Mouse (Mus musculus): ENCODE measurements around the gene Yjefn3.

Gene Yjefn3

DNA sequence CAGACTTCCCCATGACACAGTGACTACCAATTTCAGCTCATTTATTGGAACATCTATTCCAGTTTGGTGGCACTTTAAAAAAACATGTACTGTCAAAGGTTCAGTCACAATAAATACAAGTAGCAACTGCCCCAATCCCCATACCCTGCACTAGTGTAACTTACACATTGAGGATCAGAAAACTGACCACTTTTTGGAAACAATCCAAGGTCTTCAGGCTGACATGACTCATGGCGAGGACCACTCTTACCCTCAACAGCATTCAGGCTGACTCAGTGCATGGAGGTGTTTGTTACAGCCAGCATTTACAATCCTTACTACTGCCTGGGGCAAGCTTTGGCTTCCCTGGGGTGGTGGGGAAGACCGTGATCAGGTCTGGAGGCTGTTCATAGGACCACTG is 4.6 kb upstream of the Yjefn3 start:
- no peak for DNase-seq (ENCODE audit: low spot score)

GRCm38 (mm10) chr8:69906260-69906659 is 3.7 kb upstream of the Yjefn3 start:
- DNase-seq (ENCODE audit: low spot score), result no peak

GRCm38 (mm10) chr8:69904096-69904495 is 1.6 kb upstream of the Yjefn3 start:
- no peak for DNase-seq (ENCODE audit: low spot score)

DNA sequence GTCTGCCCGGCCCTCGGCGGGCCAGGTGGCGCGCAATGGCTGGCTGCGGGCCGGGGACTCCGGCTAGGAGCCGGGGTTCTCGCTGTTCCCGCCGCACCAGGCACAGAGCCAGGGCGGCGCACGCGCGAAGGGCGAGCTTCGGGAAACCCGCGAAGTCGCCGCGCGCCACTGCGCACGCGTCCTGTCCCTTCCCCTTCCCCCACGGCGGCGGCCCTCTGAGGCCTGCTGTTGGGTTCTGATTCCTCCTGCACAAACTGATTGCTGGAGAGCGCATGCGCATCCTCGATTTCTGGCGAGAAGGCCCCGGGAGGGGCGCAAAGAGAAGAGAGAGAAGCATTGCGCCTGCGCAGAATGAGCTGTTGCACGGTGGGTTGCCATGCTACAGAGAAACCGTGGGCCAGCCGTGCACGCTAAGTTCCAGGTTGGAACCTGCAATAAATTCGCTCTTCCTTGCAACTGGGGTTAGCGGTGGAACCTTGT is 591 bp upstream of the Yjefn3 start:
- peak; percentile 92 for DNase-seq (ENCODE audit: low spot score)

- peak; percentile 96 for DNase-seq (ENCODE audit: low spot score)
Measured at GRCm38 (mm10) chr8:69901484-69902162, 889 bp downstream of the Yjefn3 start.

DNA sequence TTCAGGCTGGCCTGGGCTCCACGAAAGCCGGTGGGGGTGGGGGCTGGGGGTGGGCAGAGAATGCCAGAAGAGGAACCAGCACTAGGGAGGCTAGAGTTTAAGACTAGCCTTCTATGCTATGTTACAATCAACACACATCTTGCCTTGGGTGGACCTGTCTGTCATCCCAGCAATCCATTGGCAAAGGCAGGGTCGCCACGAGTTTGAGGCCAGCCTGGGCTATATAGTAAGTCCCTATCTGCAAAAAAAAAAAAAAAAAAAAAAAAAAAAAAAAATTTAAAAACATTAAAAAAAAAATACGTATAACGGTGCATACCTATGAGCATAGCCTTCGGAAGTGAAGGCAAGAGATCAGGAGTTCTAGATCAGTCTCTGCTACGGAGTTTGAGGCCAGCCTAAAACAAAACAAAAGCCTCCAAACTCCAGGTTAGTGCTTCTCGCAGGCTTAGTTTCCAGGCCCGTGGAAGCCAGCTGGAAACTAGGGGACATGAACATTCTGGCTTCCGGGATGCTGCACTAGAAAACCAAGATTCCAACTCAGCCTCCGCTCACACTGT is 1.5 kb downstream of the Yjefn3 start:
- no peak for DNase-seq (ENCODE audit: low spot score)

DNA sequence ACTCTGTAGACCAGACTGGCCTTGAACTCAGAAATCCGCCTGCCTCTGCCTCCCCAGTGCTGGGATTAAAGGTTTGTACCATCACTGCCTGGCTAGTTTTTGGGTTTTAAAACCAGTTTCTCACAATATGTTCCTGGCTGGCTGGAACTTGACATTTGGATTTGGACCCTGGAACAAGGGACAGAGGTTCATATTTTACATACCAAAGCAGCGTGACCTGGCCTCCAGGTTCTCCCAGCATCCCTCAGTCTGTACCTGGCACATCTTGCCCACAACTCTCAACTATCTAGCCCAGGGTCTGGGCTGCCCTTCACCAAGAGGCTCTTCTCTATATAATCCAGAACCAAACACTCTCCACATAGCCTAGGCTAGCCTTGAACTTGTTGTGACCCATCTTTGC is 2.6 kb downstream of the Yjefn3 start:
- DNase-seq (ENCODE audit: low spot score), result no peak

GRCm38 (mm10) chr8:69897857-69898256 is 4.7 kb downstream of the Yjefn3 start:
- no peak for DNase-seq (ENCODE audit: low spot score)

DNA sequence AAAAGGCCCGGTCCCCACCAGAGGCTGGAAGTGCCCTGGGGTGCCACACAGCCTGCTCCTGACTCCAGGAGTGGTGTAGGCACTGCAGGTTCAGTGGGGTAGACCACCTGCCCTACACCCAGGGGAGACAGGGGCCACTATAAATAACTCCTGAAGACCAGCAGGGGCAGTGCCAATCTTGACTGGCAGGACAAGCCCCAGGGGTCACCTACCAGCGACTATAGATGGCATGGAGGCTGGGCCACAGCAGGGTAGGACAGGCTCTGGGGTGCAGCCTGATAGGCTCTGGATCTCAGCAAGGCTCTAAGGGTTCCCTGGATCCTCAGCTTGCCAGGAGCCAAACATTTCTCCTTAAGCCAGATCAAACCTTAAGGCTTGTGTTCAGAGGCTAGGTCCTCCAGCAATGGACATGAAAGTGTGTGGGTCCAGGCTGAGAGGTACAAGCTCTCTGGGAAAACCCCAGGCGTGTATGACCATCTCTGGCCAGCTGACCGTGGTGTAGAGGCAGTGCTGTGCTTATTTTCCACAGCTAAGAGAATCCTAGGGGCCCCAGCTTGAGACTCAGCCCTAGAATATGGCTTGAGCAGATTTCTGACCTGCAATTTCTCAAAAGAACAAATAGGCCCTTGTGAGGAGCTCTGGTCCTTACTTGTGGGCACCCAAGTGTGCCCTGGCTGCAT is 6.6 kb downstream of the Yjefn3 start:
- no peak for DNase-seq (ENCODE audit: low spot score)

DNA sequence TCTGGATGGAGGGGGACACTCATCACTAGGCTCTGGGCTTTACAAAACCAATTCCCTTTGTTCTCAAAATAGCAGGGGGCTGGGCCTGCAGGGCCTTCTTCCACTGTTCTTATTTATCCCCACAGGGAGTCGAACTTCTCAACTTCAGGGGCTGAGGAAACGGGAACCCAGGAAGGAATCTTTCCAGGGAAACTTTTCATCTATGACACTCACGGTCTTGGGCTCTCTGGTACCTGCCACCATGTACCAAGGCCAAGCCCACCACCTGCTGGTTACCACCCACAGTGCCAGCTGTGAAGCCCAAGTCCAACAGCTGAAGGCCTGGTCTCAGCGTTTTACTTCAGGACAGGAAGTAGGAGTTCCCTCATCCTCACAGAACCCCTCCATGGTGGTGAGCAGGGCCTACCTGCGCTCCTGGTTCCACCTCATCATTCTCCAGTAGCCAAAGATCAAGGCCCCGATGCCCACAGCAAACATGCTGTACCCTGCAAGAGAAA is 7.6 kb downstream of the Yjefn3 start:
- DNase-seq (ENCODE audit: low spot score), result no peak

DNA sequence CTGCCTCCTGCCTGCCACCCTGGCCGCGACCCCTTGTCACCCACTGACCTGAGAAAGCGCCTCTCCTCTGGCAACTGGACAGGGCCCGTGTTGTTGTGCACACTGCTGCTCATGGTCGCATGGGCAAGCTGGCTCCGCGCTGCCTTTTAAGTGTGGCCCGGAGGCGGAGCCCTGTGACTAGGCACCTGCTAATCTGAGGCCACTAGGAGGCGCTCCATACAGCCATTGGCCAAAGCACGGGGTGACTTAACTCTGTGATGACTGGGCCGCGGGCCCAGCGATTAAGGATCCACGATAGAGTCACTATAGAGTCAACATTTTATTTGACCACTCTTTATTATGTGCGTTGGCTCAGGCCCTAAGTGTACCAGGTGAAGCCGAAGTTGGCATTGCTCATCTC is 8.6 kb downstream of the Yjefn3 start:
- no peak for DNase-seq (ENCODE audit: low spot score)

DNA sequence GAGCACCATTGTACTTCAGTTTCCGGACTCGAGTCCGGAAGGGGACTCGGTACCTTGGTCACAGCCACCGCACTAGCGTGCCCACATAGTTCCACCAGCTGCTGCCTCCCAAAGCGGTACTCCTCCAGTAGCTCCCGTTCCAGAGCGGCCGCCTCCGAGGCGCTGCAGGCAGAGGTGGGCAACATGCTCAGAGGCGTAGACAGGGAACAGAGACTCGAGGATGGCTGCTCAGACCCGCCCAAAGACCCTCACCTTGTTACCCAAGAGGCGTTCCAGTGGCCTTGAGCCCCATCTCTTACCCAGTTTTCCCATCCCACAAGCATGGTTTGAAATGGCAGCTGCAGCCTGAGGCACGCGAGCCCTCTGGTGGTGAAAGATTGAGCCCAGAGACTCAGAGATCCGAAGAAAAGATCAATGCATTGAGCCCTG is 11.7 kb downstream of the Yjefn3 start:
- no peak for DNase-seq (ENCODE audit: low spot score)

- DNase-seq (ENCODE audit: low spot score), result no peak
Measured at GRCm38 (mm10) chr8:69888902-69889301, 13.6 kb downstream of the Yjefn3 start.

- no peak for DNase-seq (ENCODE audit: low spot score)
Measured at GRCm38 (mm10) chr8:69888244-69888866, 14.2 kb downstream of the Yjefn3 start.

GRCm38 (mm10) chr8:69887289-69888243 is 14.9 kb downstream of the Yjefn3 start, which contains the start of gene Cilp2:
Cilp2 (minus strand) TSS chr8:69887687.
- no peak for DNase-seq (ENCODE audit: low spot score)

GRCm38 (mm10) chr8:69884141-69884540 is 18.4 kb downstream of the Yjefn3 start:
- no peak for DNase-seq (ENCODE audit: low spot score)

DNA sequence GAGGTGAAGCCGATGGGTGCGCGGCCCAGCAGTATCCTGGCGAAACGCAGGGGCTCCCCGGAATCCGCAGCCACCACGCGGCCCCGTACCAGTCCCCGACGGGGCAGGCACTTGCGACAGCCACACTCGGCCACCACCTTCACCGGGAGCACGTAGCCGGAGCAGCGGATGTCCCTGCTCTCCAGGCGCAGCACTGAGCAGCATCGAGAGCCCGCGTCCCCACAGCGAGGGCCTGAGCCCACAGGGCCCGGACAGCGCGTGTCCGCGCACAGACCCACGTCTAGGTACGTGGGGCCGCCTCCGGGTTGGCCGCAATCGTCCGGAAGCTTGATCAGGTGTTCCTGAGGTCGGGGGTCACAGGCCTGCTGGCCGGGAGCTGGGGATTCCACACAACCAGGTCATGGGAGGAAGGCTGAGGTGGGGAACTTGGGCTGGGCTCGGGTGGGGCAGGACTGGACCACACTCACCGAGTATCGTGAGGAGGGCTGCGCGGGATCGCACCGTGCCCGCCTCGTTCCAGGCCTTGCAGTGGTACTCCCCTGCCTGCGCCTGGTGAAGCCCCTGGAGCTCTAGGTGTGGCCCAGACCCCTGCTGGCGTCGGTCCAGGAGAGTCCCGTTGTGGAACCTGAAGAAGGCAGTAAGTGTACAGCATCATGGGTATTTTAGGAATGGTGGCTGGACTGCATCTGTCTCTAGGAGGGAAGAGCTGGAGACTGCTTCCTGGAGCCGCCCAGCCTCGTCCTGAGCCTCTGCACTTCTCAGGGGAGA is 19.5 kb downstream of the Yjefn3 start:
- DNase-seq (ENCODE audit: low spot score), result no peak

GRCm38 (mm10) chr8:69882021-69882756 is 20.3 kb downstream of the Yjefn3 start:
- no peak for DNase-seq (ENCODE audit: low spot score)

DNA sequence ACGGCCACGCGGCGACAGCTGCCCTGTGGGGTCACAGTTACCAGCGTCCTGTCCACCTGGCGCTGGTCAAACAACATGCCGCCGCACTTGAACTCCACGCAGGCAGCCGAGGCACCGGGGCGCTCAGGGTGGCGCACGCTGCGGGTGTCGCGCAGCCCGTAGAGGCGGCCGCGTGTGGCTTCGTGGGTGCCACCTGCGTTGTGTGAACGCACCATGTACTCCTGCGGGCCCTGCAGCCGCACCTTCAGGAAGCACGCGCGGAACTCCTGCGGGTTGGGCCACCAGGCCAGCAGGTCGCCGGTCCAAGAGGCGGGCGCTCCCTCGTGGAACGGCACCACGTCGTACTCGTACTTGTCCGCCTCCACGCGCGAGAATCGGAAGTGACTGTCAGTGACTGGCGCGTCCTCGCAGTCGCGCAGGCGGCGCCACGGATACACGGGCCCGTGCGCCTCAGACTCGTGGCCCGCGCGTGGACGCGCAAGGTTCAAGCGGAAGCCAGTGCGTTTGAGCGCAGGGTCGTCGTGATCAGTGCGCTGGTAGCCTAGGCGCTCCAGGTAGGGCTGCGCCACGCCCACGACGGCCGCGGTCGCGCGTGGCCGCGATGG is 21.1 kb downstream of the Yjefn3 start:
- no peak for DNase-seq (ENCODE audit: low spot score)

- DNase-seq (ENCODE audit: low spot score), result no peak
Measured at GRCm38 (mm10) chr8:69880841-69881240, 21.7 kb downstream of the Yjefn3 start.
